Mouse (Mus musculus) mammary gland, adult 2 months (tissue): Measurements from ENCODE around the gene Tas2r137. TPM values are rescaled to one million over a fixed set of nuclear protein-coding genes. Genes with fewer than 3 reads are reported as not detected.

ENCODE experiments used
- polyA plus RNA-seq: library from polyadenylated mRNA; depleted of rRNA; stranded (reverse); fragments of >200 nt; gene quantifications from 2 replicates; pipeline ENCODE4 v1.2.3, GENCODE M21; 2012; ENCODE audit warnings: low replicate concordance; rRNA removed

Tas2r137 gene
- polyA plus RNA-seq: not detected in 2 replicates

GRCm38 (mm10) chr6:40490933-40491332 is at the start of gene Tas2r137:
Tas2r137 (plus strand) TSS chr6:40491233.

GRCm38 (mm10) chr6:40470916-40471719 is 19.9 kb upstream of the Tas2r137 start, which contains the start of gene Ssbp1:
Ssbp1 (plus strand) TSS chr6:40471352.

DNA sequence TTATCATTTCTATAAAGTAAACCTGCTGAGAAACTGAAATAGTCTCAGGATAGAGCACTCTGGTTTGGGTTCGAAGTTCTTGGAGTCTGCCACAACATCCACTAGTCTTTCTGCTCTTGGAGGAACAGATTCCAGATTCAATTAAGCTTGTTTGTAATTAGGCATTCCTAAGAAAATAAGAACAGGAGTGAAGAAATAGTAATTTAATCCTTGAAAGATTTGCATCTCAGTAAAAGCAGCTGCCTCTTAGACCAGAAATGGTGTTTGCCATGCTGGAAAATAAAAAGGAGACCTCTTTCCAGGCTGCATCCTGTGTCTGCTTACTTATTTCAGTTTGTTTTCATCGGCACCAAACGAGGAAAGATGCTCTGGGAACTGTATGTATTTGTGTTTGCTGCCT is 2.2 kb downstream of the Tas2r137 start, which contains the start of gene Tas2r108:
TSS of gene Tas2r108 (plus strand) at position 301 of the 400 bp plus-strand sequence.

DNA sequence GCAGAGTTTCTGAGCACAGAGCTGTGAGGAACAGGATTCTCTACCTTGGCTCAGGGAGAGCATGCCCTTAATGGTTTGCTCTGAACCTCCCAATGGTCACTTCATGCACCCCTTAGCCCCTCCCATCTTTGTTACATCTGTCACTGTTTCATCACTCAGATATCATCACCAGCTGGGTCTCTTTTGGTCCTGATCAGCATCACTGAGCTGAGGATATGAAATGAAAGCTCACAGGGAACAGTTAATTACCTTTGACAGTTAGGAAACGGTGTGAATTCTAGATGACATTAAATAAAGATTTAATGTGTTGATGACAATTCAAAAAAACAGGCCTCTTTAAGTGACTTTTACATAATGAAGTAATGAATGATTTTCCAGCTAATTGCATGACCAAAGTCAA is 28.4 kb downstream of the Tas2r137 start, which contains the start of gene Prss37:
TSS of gene Prss37 (minus strand) at position 101 of the 400 bp plus-strand sequence.

Other genes starting within 250 kb of the Tas2r137 start
- 7.7 and 17.7 TPM in 2 replicates for gene Agk, start 166.1 kb upstream of the Tas2r137 start, polyA plus RNA-seq
- gene E330009J07Rik, start 55.1 kb upstream of the Tas2r137 start, polyA plus RNA-seq: 4.6 and 6.7 TPM in 2 replicates
- not detected in 2 replicates for gene Wee2, start 52.1 kb upstream of the Tas2r137 start, polyA plus RNA-seq
- gene Ssbp1, start 19.9 kb upstream of the Tas2r137 start, polyA plus RNA-seq: 8.2 and 9.5 TPM in 2 replicates
- gene Tas2r108, start 2.3 kb downstream of the Tas2r137 start, polyA plus RNA-seq: 0.11 TPM in 1 of 2 replicates, not detected in the other
- not detected in 2 replicates for gene Prss37, start 28.3 kb downstream of the Tas2r137 start, polyA plus RNA-seq
- not detected in 2 replicates for gene Olfr461, start 63.8 kb downstream of the Tas2r137 start, polyA plus RNA-seq
- not detected in 2 replicates for gene Olfr460, start 78.3 kb downstream of the Tas2r137 start, polyA plus RNA-seq
- gene Clec5a, start 94.6 kb downstream of the Tas2r137 start, polyA plus RNA-seq: 0.68 and 0.72 TPM in 2 replicates
- not detected in 2 replicates for gene Tas2r138, start 122.1 kb downstream of the Tas2r137 start, polyA plus RNA-seq
- 0.17 and 0.20 TPM in 2 replicates for gene Mgam, start 137.6 kb downstream of the Tas2r137 start, polyA plus RNA-seq